Mouse (Mus musculus): Measurements from ENCODE around the gene Tmem132a. TPM values are rescaled to one million over a fixed set of nuclear protein-coding genes. Genes with fewer than 3 reads are reported as not detected.
A peak's percentile ranks its signal among the peaks of the same experiment; 100 is the strongest.

Tmem132a gene
- polyA plus RNA-seq, 1 experiment from 2014 or later, result 195 TPM

DNA sequence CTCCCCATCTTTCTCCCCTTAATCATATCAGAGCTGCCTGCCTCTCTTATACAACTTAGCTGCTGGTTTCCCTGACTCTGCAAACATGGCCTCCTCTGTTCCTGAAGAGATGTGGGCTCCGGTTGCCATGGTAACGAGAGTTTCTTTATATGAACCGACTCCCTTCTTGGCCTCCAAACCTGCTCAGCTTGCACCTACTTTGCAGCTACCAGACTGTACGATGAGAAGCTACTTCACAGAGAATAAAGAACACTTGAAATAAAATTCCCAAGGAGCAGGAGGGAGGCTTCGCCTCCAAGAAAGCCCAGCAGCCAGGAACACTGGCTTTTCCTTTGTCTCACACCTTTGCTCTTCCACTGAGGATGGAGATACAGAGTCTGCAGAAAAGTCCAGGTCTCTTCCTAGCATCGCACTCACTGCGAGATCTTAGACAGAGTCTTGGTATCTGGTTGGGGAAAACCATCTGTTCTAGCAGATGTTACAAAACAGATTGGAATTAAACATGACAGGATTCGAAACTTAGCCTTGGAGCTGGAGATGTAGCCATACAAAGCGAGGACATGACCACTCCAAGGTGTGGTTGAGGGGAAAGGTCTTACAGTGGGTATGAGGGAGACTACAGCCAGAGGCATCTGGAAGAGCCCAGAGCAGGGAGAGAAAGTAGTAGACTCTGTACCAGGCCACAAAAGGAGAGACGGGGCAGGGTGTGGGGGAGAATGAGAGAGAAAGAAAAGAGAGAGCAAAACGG, 60.1 kb downstream of the Tmem132a start:
- Histone ChIP-seq H3K4me1 (replicated peaks; ENCODE audit: control insufficient read depth, insufficient read depth, low read length) (peaks cover 16% of the 10 kb centered on the region), H3K9me3 (ENCODE audit: control insufficient read depth, low read length) (no peaks in the 10 kb centered on the region), H3K9ac (replicated peaks; ENCODE audit: low read depth, low read length) (no peak overlapping the region), H3K27ac (ENCODE audit: low read length) (peak overlapping the region; percentile 86), H3K4me3 (replicated peaks; ENCODE audit: low read length) (no peak overlapping the region), H3K36me3 (ENCODE audit: control insufficient read depth, insufficient read depth) (no peaks in the 10 kb centered on the region), H3K27me3 (replicated peaks; ENCODE audit: control insufficient read depth, insufficient read depth, low read length) (no peaks in the 10 kb centered on the region), H3K4me2 (ENCODE audit: low read length) (0 out of 2 replicates have a peak overlapping the region, but pooled peaks have one; percentile 16)
- ATAC-seq, result peak; percentile 90
- WGBS, result 55% methylated on average over 11 of the region's 11 CpGs

DNA sequence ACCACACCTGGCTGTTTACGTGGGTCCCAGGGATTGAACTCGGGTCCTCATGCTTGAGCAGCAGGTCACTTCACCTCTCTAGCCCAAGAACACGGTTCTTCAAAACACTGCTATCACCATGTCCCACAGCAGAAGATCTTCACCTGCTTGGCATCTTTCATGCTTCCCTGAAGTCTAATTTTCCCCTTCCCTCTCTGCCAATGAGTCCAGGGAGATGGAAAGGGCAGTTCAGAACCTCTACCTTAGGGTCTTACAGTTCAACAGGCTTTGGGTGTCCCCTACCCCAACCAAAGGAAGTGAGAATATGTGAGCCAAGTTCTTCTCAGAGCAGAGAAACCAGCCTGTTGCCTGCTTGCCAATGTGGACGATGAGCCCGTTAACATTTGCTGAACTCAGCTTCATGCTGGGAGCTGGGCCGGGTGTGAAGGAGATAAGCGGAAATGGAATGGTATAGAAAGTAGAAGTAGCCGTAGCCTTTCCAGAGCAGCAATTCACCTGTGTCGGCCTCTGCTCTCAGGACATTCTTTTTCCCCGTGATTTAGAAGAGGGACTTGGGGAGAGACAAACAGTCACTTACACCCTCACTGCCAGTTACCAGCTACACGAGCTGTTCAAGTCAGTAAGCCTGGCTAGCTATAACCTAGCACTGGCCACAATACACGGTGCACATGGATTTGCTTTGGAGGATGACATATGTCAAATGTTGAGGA, 61.1 kb downstream of the Tmem132a start:
- Histone ChIP-seq H3K27ac (ENCODE audit: low read length) (peak overlapping the region; percentile 86), H3K4me3 (replicated peaks; ENCODE audit: low read length) (no peak overlapping the region), H3K4me1 (replicated peaks; ENCODE audit: control insufficient read depth, insufficient read depth, low read length) (peaks cover 16% of the 10 kb centered on the region), H3K9ac (replicated peaks; ENCODE audit: low read depth, low read length) (no peak overlapping the region), H3K4me2 (ENCODE audit: low read length) (no peak overlapping the region), H3K9me3 (ENCODE audit: control insufficient read depth, low read length) (no peaks in the 10 kb centered on the region), H3K36me3 (ENCODE audit: control insufficient read depth, insufficient read depth) (no peaks in the 10 kb centered on the region), H3K27me3 (replicated peaks; ENCODE audit: control insufficient read depth, insufficient read depth, low read length) (no peaks in the 10 kb centered on the region)
- no peak for ATAC-seq
- 92% methylated on average over 12 of the region's 12 CpGs for WGBS

Other genes with a start within 250 kb of the Tmem132a start
- 0.30 and 0.81 TPM in 2 replicates for gene Vwce, start 235.7 kb downstream of the Tmem132a start, polyA plus RNA-seq (2015; fragmentation: Nextera tagmentation; extraction: Ambion mirVana)
- not detected in 2 replicates for gene Pga5, start 191.9 kb downstream of the Tmem132a start, polyA plus RNA-seq (2015; fragmentation: Nextera tagmentation; extraction: Ambion mirVana)
- 38.3 and 40.5 TPM in 2 replicates for gene Vps37c, start 181.2 kb downstream of the Tmem132a start, polyA plus RNA-seq (2015; fragmentation: Nextera tagmentation; extraction: Ambion mirVana)
- 0.06 and 0.10 TPM in 2 replicates for gene Cd5, start 130.9 kb downstream of the Tmem132a start, polyA plus RNA-seq (2015; fragmentation: Nextera tagmentation; extraction: Ambion mirVana)
- gene Cd6, start 39.9 kb downstream of the Tmem132a start, polyA plus RNA-seq (2015; fragmentation: Nextera tagmentation; extraction: Ambion mirVana), result not detected in 2 replicates
- gene Slc15a3, start 30.2 kb downstream of the Tmem132a start, polyA plus RNA-seq (2015; fragmentation: Nextera tagmentation; extraction: Ambion mirVana), result 0.25 and 0.57 TPM in 2 replicates
- 43.7 and 46.1 TPM in 2 replicates for gene Tmem109, start 12.1 kb upstream of the Tmem132a start, polyA plus RNA-seq (2015; fragmentation: Nextera tagmentation; extraction: Ambion mirVana)
- gene Prpf19, start 25.3 kb upstream of the Tmem132a start, polyA plus RNA-seq (2015; fragmentation: Nextera tagmentation; extraction: Ambion mirVana), result 42.8 and 43.3 TPM in 2 replicates
- 0.16 and 0.56 TPM in 2 replicates for gene Zp1, start 50.7 kb upstream of the Tmem132a start, polyA plus RNA-seq (2015; fragmentation: Nextera tagmentation; extraction: Ambion mirVana)
- 0.12 and 0.13 TPM in 2 replicates for gene Ptgdr2, start 67.2 kb upstream of the Tmem132a start, polyA plus RNA-seq (2015; fragmentation: Nextera tagmentation; extraction: Ambion mirVana)
- 18.8 TPM in 2 replicates for gene Ccdc86, start 79.3 kb upstream of the Tmem132a start, polyA plus RNA-seq (2015; fragmentation: Nextera tagmentation; extraction: Ambion mirVana)
- gene Ms4a10, start 104.7 kb upstream of the Tmem132a start, polyA plus RNA-seq (2015; fragmentation: Nextera tagmentation; extraction: Ambion mirVana), result not detected in 2 replicates
- gene Ms4a15, start 123.3 kb upstream of the Tmem132a start, polyA plus RNA-seq (2015; fragmentation: Nextera tagmentation; extraction: Ambion mirVana), result 0.51 and 0.87 TPM in 2 replicates
- not detected in 2 replicates for gene Ms4a18, start 148.1 kb upstream of the Tmem132a start, polyA plus RNA-seq (2015; fragmentation: Nextera tagmentation; extraction: Ambion mirVana)
- gene Ms4a8a, start 211.2 kb upstream of the Tmem132a start, polyA plus RNA-seq (2015; fragmentation: Nextera tagmentation; extraction: Ambion mirVana), result not detected in 2 replicates

All from forebrain, embryonic 16.5 days (tissue).